ENCODE assay signal across 10 mouse cellular contexts in genomic region chr16:34395221-34395811, GRCm38 (mm10).
DNase-seq lines count a peak whose midpoint lies in the region; ATAC-seq and TF ChIP-seq lines count a peak whose summit lies in the region.
"Had no signal": no experiment of that assay in that cellular context is flagged by ENCODE, and none has a peak within 500 bp of the region (broad histone marks: within the 10 kb centered on the region; RNA-seq: fewer than 3 reads in every experiment).

No protein-coding gene starts in this region.

- ATAC-seq in hindbrain, embryonic 15.5 days (ENCODE audit: low FRiP score, low read depth), result peak; percentile 74
- ATAC-seq in hindbrain, embryonic 11.5 days (ENCODE audit: low FRiP score), result no peak
- peak; percentile 50 for ATAC-seq in midbrain, embryonic 16.5 days

- H3K4me1 ChIP-seq in hindbrain, embryonic 15.5 days (replicated peaks), result peaks cover 28% of the 10 kb centered on the region
- H3K4me1 ChIP-seq in hindbrain, embryonic 11.5 days (replicated peaks; ENCODE audit: control insufficient read depth, insufficient read depth, low read length), result no peaks in the 10 kb centered on the region; the same call in 1 of the 2 replicates
- H3K4me1 ChIP-seq in midbrain, embryonic 16.5 days (ENCODE audit: control insufficient read depth, insufficient read depth, low read length), result peaks cover 6% of the 10 kb centered on the region; the same call in 1 of the 2 replicates
- H3K4me1 ChIP-seq: embryonic facial prominence, embryonic 13.5 days; heart, embryonic 13.5 days had no signal

- no peak for DNase-seq in hindbrain, embryonic 11.5 days (ENCODE audit: low spot score)
- peak; percentile 95 for DNase-seq in brain, embryonic 14.5 days (ENCODE audit: low read depth)
- peak; percentile 64 for DNase-seq in layer of hippocampus, adult 11-12 months (ENCODE audit: low spot score)
- DNase-seq in heart, adult 8-10 months (ENCODE audit: low spot score), result no peak
- no peak for DNase-seq in urinary bladder, postnatal 36 days (ENCODE audit: low spot score in 2 of 2)
- DNase-seq in spleen, adult 18-20 months, result no peak

- no peak overlapping the region for H3K4me2 ChIP-seq in hindbrain, embryonic 15.5 days
- H3K4me2 ChIP-seq in hindbrain, embryonic 11.5 days (replicated peaks; ENCODE audit: low read depth, low read length), result no peak overlapping the region
- no peak overlapping the region for H3K4me2 ChIP-seq in midbrain, embryonic 16.5 days (ENCODE audit: low read length)
- H3K4me2 ChIP-seq: embryonic facial prominence, embryonic 13.5 days; heart, embryonic 13.5 days had no signal

- H3K27ac ChIP-seq in hindbrain, embryonic 15.5 days (replicated peaks), result 0 out of 2 replicates have a peak overlapping the region, but pooled peaks have one; percentile 34
- H3K27ac ChIP-seq in hindbrain, embryonic 11.5 days (ENCODE audit: low read depth, low read length), result no peak overlapping the region
- no peak overlapping the region for H3K27ac ChIP-seq in midbrain, embryonic 16.5 days (ENCODE audit: low read length)
- H3K27ac ChIP-seq: embryonic facial prominence, embryonic 13.5 days; heart, embryonic 13.5 days had no signal

- no peak overlapping the region for H3K4me3 ChIP-seq in hindbrain, embryonic 15.5 days
- H3K4me3 ChIP-seq in hindbrain, embryonic 11.5 days (ENCODE audit: low read depth, low read length), result no peak overlapping the region
- H3K4me3 ChIP-seq in midbrain, embryonic 16.5 days (ENCODE audit: low read depth, low read length), result no peak overlapping the region
- H3K4me3 ChIP-seq: embryonic facial prominence, embryonic 13.5 days; heart, embryonic 13.5 days had no signal

- TF ChIP-seq CTCF in brain, embryonic 14.5 days (IDR thresholded peaks at IDR 0.05; ENCODE audit: borderline replicate concordance, extremely low read depth, insufficient read depth, insufficient read length), result no peak

- no peak overlapping the region for H3K9ac ChIP-seq in hindbrain, embryonic 15.5 days
- H3K9ac ChIP-seq in hindbrain, embryonic 11.5 days (ENCODE audit: low read depth, low read length), result no peak overlapping the region
- no peak overlapping the region for H3K9ac ChIP-seq in midbrain, embryonic 16.5 days (ENCODE audit: low read depth, low read length)
- H3K9ac ChIP-seq: embryonic facial prominence, embryonic 13.5 days; heart, embryonic 13.5 days had no signal

- no peaks in the 10 kb centered on the region for H3K9me3 ChIP-seq in hindbrain, embryonic 15.5 days
- no peaks in the 10 kb centered on the region for H3K9me3 ChIP-seq in hindbrain, embryonic 11.5 days (ENCODE audit: control insufficient read depth, low read length)
- H3K9me3 ChIP-seq in midbrain, embryonic 16.5 days (replicated peaks; ENCODE audit: control insufficient read depth, low read length, poor library complexity, severe bottlenecking), result no peaks in the 10 kb centered on the region
- H3K9me3 ChIP-seq: embryonic facial prominence, embryonic 13.5 days; heart, embryonic 13.5 days had no signal

- no peaks in the 10 kb centered on the region for H3K36me3 ChIP-seq in hindbrain, embryonic 15.5 days
- no peaks in the 10 kb centered on the region for H3K36me3 ChIP-seq in hindbrain, embryonic 11.5 days (ENCODE audit: control insufficient read depth, insufficient read depth, low read length)
- no peaks in the 10 kb centered on the region; the same call in 1 of the 2 replicates for H3K36me3 ChIP-seq in midbrain, embryonic 16.5 days (ENCODE audit: control insufficient read depth, insufficient read depth, low read length)
- H3K36me3 ChIP-seq: embryonic facial prominence, embryonic 13.5 days; heart, embryonic 13.5 days had no signal

- TF ChIP-seq POLR2A in brain, embryonic 14.5 days (IDR thresholded peaks at IDR 0.05; ENCODE audit: borderline replicate concordance, extremely low read depth, insufficient read depth, insufficient read length, poor library complexity, severe bottlenecking), result no peak

- H3K27me3 ChIP-seq in hindbrain, embryonic 15.5 days, result no peaks in the 10 kb centered on the region
- no peaks in the 10 kb centered on the region for H3K27me3 ChIP-seq in hindbrain, embryonic 11.5 days (ENCODE audit: control insufficient read depth, insufficient read depth, low read length)
- no peaks in the 10 kb centered on the region for H3K27me3 ChIP-seq in midbrain, embryonic 16.5 days (ENCODE audit: control insufficient read depth, insufficient read depth, low read depth, low read length)
- H3K27me3 ChIP-seq: embryonic facial prominence, embryonic 13.5 days; heart, embryonic 13.5 days had no signal

Comparison
In these comparisons a context has a peak if more than half of its experiments do, and no peak if none do; other contexts are left out.
1. DNase-seq: peak in brain, embryonic 14.5 days (single experiment) and layer of hippocampus, adult 11-12 months (single experiment); none in hindbrain, embryonic 11.5 days (single experiment), heart, adult 8-10 months (single experiment), urinary bladder, postnatal 36 days (0 of 2) and spleen, adult 18-20 months (0 of 2).